Mouse (Mus musculus) spleen, postnatal 36 days (tissue): ENCODE measurements around the gene Tescl.
A peak's percentile ranks its signal among the peaks of the same experiment; 100 is the strongest.

Experiments used
- DNase-seq, 2 experiments: peaks; one replicate each; pipeline ENCODE4 v3.0.0; 2022; ENCODE audit warnings: low spot score in 2 of 2, mixed read lengths in 1 of 2

Gene Tescl

DNA sequence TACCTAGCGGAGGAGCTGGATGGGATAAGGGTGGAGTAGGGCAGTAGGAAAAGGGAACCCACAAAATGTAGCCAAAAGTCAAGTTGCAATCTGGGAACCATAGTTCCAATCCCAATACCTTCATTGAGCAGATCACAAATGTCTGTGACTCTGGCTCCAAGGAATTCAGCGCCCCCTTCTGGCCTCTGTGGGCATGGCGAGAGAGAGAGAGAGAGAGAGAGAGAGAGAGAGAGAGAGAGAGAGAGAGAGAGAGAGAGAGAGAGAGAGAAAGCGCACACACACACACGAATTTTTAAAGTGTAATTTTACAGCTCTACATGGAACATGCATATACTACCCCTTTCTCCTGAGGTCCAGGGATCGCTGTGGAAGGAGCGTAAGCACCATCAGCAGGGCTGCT lies 29.5 kb upstream of the Tescl start:
- no peak for DNase-seq

DNA sequence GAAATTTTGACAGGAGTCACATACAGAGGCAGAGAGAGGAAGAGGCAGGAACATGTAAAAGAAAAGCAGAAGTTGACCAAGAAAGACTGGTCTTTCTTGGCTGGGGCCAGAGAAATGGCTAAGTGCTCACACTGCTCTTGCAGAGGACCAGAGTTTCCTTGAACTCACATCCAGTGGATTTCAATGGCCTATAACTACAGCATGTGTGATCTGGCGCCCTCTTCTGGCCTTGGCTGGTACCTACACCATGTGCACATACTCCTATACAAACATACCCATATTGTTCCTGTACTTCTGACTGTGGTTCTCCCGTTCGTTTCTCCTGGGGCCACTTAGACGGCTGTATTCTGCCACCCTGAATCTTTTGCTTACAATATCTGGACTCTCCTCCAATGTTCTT lies 27.3 kb upstream of the Tescl start:
- no peak for DNase-seq

DNA sequence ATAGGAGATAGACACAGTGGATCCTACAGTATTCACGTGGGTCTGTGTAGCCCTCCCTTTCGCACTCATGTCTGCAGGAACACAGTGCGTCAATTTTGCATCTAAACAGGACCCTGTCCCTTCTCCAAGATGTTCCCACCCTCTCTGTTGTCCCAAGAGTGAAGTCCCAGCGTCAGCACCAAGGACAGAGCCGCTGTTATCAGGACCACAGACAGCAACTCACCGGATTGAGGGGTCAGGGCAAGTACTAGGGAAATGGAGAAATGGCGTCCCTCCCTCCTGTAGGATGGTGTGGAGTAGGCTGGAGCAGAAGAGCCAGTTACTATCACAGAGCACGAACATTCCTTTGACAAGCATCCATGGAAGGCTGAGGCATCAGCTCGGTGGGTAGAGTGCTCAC lies 25.5 kb upstream of the Tescl start:
- DNase-seq = no peak

DNA sequence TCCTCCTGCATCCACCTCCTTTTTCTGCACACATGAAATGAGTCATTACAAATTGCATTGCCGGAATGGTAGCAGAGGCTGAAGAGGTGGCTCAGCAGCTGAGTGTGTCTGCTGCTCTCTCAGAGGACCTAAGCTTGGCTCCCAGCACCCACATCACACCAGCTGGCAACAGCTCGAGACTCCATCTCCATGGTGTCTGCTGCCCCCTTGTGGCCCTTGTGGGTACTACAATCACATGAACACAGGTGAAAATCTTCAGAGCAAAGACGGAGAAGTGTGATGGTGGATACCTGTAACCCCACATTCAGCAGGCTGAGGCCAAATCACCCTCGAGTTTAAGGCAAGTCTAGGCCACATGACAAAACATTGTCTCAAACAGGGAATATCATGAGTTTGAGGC lies 24.2 kb upstream of the Tescl start:
- no peak for DNase-seq

GRCm38 (mm10) chr7:24356081-24356480 lies 22.3 kb upstream of the Tescl start:
- DNase-seq = no peak

- DNase-seq = no peak
These were observed 21.9 kb upstream of the Tescl start for GRCm38 (mm10) chr7:24355646-24356045.

- no peak for DNase-seq
These were observed 15.2 kb upstream of the Tescl start, which contains the start of gene Lypd5 for GRCm38 (mm10) chr7:24348896-24349295. TSS of gene Lypd5 (plus strand) at chr7:24349196.

- DNase-seq = no peak
These were observed 12.7 kb upstream of the Tescl start for GRCm38 (mm10) chr7:24346444-24346843.

GRCm38 (mm10) chr7:24343701-24344272 lies 10.1 kb upstream of the Tescl start:
- DNase-seq = no peak

DNA sequence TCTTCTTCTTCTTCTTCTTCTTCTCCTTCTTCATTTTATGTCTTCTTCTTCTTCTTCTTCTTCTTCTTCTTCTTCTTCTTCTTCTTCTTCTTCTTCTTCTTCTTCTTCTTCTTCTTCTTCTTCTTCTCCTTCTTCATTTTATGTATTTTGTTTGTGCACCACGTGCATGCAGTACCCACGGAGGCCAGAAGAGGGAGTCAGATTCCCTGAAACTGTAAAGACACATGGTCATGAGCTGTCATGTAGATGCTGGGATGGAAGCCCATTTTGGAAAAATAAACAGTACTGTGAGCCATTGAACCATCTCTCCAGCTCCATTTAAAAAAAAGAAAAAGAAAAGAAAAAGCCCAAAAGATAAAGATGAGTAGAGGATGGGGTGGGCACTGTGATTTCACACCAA lies 4.5 kb upstream of the Tescl start:
- DNase-seq = no peak

- DNase-seq = peak; percentile 44 to 71
These were observed 2.1 kb upstream of the Tescl start for GRCm38 (mm10) chr7:24335699-24336309.

DNA sequence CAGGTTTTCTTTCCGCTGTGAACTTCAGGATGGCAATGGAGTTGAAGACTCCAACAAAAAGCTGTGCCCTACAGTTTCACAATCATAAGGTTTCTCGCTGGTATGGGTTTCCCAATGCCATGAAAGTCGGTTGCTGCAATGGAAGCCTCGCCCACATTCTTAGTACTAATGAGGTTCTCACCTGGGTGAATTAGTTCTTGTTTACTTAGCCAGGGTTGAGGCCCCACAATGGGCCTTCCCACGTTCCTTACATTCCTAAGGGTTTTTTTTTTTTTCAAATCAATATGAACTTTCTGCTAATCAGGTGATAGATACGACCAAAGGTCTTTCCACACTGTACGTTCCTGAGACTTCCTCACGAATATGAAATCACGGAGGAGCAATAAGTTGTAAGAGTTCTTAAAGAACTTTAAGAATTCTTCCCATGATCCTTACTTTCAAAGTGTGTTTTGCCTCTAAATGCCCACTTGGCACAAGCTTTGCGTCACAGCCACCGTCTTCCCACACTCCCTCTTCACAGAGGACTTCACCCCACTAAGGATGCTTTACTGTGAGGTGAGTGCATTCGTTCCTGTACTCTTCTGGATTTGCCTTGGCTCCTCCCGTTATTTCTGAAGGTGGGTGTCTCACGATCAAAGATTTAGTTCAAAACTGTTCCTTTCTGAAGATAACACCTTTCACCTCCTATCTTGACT lies 6.3 kb downstream of the Tescl start:
- DNase-seq = no peak

- no peak for DNase-seq
These were observed 7.2 kb downstream of the Tescl start for GRCm38 (mm10) chr7:24326273-24327135.

GRCm38 (mm10) chr7:24325675-24326128 lies 8.0 kb downstream of the Tescl start:
- DNase-seq = no peak

DNA sequence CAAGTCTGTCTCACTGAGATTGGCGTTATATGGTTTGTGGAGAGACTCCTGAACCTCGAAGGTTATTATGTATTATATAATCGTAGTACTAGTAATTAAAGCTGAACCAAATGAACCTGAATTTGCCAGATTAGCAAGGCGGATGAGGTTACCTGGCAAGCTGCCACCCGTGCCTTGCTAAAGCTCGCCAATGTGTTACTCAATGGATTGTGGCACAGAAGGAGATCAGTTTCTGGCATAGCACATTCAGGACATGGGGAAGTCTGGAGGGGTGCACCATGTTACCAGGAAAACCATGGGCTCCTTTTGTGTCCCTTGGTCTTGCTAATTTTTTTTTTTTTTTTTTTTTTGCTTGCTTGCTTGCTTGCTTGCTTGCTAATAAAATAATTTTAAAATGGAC lies 8.5 kb downstream of the Tescl start:
- no peak for DNase-seq

- DNase-seq = no peak
These were observed 11.1 kb downstream of the Tescl start for GRCm38 (mm10) chr7:24322593-24322992.

- peak in 1 of 2 experiments; percentile 8 for DNase-seq
These were observed 14.8 kb downstream of the Tescl start for GRCm38 (mm10) chr7:24318942-24319341.

DNA sequence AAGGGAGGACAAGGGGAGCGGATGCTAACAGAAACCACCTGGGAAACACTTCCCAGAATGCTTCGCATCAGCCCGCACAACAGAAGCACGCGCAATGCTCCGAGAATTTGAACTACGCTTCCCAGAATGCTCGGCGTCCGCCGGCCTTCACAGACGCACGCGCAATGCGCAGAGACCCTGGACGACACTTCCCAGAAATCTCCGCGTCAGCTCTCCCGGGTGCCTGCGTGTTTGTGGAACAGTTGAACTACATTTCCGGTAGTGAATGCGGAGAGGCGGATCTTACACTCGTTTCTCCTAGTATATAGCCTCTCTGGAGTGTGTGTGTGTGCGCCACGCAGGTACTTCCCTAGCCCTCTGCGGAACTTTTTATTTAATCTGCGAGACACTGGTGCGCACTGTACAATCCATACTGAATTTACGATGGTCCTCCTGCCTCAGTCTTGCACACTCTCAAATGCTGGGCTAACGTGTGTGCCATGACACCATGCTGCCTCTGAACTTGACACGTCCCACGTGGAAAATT lies 17.1 kb downstream of the Tescl start, which contains the start of gene Zfp94:
Zfp94 (minus strand) TSS at position 100 of the 526 bp plus-strand sequence.
- DNase-seq = peak; percentile 95 to 96

GRCm38 (mm10) chr7:24315726-24316566 lies 17.8 kb downstream of the Tescl start:
- no peak for DNase-seq

GRCm38 (mm10) chr7:24300771-24301282 lies 32.9 kb downstream of the Tescl start, which contains the start of gene Zfp61:
TSS of gene Zfp61 (minus strand) at chr7:24301232.
- DNase-seq = no peak
